Mouse (Mus musculus) C2C12 (cell line): ENCODE data around the gene Zcwpw1.

Experiments used
- CTCF ChIP-seq: IDR thresholded peaks from one replicate; pipeline ENCODE4 v1.5.1; 2011; ENCODE audit not compliant: control insufficient read depth, insufficient read depth, insufficient read length
- MAX ChIP-seq: IDR thresholded peaks from one replicate; pipeline ENCODE4 v1.6.1; 2011; ENCODE audit warnings: mild to moderate bottlenecking, control low read depth

- TF ChIP-seq CTCF = no peak
- no peak for TF ChIP-seq MAX
Measured at GRCm38 (mm10) chr5:137764609-137765340, 22.8 kb upstream of the Zcwpw1 start.
